Comparison of ENCODE assay signal across 22 mouse cellular contexts in the genomic region with DNA sequence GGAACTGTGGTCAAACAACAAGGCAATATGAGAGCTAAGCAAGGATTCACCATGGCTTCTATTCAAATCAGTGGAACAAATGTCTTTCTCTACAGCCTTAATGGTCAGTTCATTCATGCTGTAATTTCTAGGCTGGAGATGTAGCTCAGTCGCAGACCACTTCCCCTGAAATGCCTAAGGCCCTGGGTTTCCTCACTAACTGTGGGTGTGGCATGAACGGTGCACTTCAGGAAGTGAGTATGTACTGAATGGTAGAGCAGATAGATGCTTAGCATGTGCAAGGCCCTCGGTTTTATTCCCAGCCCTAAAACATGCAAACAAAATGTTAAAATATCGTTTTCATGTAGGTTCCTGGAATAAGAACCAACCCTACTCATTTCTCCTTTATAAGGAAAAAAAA.
A peak's percentile ranks its signal among the peaks of the same experiment; 100 is the strongest.
DNase-seq lines count a peak whose midpoint lies in the region; ATAC-seq lines count a peak whose summit lies in the region.
"Had no signal": no experiment of that assay in that cellular context is flagged by ENCODE, and none has a peak within 500 bp of the region (broad histone marks: within the 10 kb centered on the region; RNA-seq: fewer than 3 reads in every experiment).

No protein-coding gene starts in this region.

- H3K4me1 ChIP-seq in hindbrain, embryonic 11.5 days (replicated peaks; ENCODE audit: control insufficient read depth, insufficient read depth, low read length), result no peaks in the 10 kb centered on the region

- no peak overlapping the region for H3K27ac ChIP-seq in hindbrain, embryonic 11.5 days (ENCODE audit: low read depth, low read length)

- DNase-seq in heart, adult 11 months, result peak; percentile 43
- DNase-seq in heart, postnatal 4 days, result no peak
- no peak for DNase-seq in thymus, postnatal 25 days
- no peak for DNase-seq in hindbrain, embryonic 11.5 days (ENCODE audit: low spot score)
- DNase-seq: adrenal gland, adult 2 months; adrenal gland, adult 8-10 months; adrenal gland, postnatal 10 days; adrenal gland, postnatal 14 days; adrenal gland, postnatal 25 days; adrenal gland, postnatal 36 days; B cell, adult 2 months; cerebellum, adult 11 months; cerebellum, adult 11-12 months had no signal

- no peaks in the 10 kb centered on the region for H3K36me3 ChIP-seq in hindbrain, embryonic 11.5 days (ENCODE audit: control insufficient read depth, insufficient read depth, low read length)
- H3K36me3 ChIP-seq: G1E had no signal

- WGBS in hindbrain, embryonic 11.5 days, result 86% methylated on average over 4 of the region's 4 CpGs

- peak; percentile 52; the same call in 1 of the 2 replicates for ATAC-seq in granulocyte monocyte progenitor cell, adult 5-6 weeks (replicated peaks; ENCODE audit: poor library complexity, severe bottlenecking)
- peak; percentile 62 for ATAC-seq in megakaryocyte, adult 5-6 weeks (ENCODE audit: poor library complexity, severe bottlenecking)
- ATAC-seq in megakaryocyte progenitor cell, adult 5-6 weeks (replicated peaks; ENCODE audit: poor library complexity), result peak; percentile 41; the same call in 1 of the 2 replicates
- ATAC-seq in hindbrain, embryonic 11.5 days (ENCODE audit: low FRiP score), result no peak
- ATAC-seq in frontal cortex, adult (ENCODE audit: low TSS enrichment), result no peak
- ATAC-seq: activated CD4-positive, CD25-positive, alpha-beta regulatory T cell, adult 4 months; CD4-positive, CD25-positive, alpha-beta regulatory T cell, adult 4 months; Patski had no signal

- H3K4me3 ChIP-seq in hindbrain, embryonic 11.5 days (ENCODE audit: low read depth, low read length), result no peak overlapping the region

- H3K9me3 ChIP-seq in hindbrain, embryonic 11.5 days (ENCODE audit: control insufficient read depth, low read length), result no peaks in the 10 kb centered on the region
- H3K9me3 ChIP-seq: G1E had no signal

- H3K27me3 ChIP-seq in hindbrain, embryonic 11.5 days (ENCODE audit: control insufficient read depth, insufficient read depth, low read length), result no peaks in the 10 kb centered on the region
- H3K27me3 ChIP-seq: CH12.LX, Patski had no signal

- H3K4me2 ChIP-seq in hindbrain, embryonic 11.5 days (replicated peaks; ENCODE audit: low read depth, low read length), result no peak overlapping the region

- no peak overlapping the region for H3K9ac ChIP-seq in hindbrain, embryonic 11.5 days (ENCODE audit: low read depth, low read length)

Comparison
In these comparisons a context has a peak if more than half of its experiments do, and no peak if none do; other contexts are left out.
1. ATAC-seq: peak in granulocyte monocyte progenitor cell, adult 5-6 weeks (single experiment), megakaryocyte, adult 5-6 weeks (single experiment) and megakaryocyte progenitor cell, adult 5-6 weeks (single experiment); none in hindbrain, embryonic 11.5 days (single experiment) and frontal cortex, adult (single experiment).